Mouse (Mus musculus): Measurements from ENCODE around the gene Atoh1. TPM values are rescaled to one million over a fixed set of nuclear protein-coding genes. Genes with fewer than 3 reads are reported as not detected.

Gene Atoh1
- polyA plus RNA-seq (2014; fragmentation: Illumina TruSeq; extraction: RNeasy Lipid Tissue Mini Kit (QIAGEN cat#74804); ENCODE audit: low read depth, low replicate concordance) = 37.4 TPM

DNA sequence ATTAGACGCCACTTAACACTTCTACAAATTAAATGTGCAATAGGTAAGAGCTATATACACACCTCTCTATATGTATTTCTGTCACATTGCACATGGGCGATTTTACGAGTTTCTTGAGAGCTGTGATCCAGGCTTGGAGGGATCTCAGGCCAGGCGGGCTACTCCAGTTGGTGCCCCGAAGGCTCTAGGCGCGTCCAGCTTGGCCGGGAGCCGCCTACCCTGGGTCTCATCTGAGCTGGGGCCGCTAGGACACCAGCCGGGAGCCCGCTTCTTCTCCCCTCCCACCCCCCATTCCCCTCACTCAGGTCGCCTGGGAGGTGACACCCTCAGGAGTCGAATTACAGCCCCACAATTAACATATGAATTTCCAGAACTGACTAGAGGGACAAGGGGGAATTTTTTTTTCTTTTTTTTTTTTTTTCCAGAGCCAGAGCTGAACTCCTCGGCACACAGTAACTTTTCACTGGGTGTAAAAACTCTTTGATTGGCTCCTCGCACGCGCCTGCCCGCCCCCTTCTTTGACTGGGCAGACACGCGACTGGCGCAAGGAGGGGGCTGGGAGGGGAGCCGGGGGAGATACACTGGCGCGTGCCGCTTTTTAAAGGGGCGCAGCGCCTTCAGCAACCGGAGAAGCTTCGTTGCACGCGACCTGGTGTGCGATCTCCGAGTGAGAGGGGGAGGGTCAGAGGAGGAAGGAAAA lies at the start of gene Atoh1:
TSS of gene Atoh1 (plus strand) at position 627 of the 700 bp plus-strand sequence.

All from sigmoid colon, adult 10 weeks (tissue).